Mouse (Mus musculus) left cerebral cortex, postnatal 10 days (tissue): ENCODE data around the gene Vegfb. TPM values are rescaled to one million over a fixed set of nuclear protein-coding genes. Genes with fewer than 3 reads are reported as not detected.

Experiments
- DNase-seq, 2 experiments: peaks; one replicate each; pipeline ENCODE4 v3.0.0; 2021 to 2022; ENCODE audit warnings: low spot score in 2 of 2, mixed read lengths in 1 of 2; ENCODE audit errors: extremely low spot score in 1 of 2
- intact Hi-C: fragments of 180-260 bp; cut with DNase I; formaldehyde crosslinking; loops from one replicate; pipeline ENCODE4 v1.15.1; 2025
- total RNA-seq, 2 experiments: library from RNA; stranded (reverse); gene quantifications; 2 replicates each; pipeline ENCODE4 v1.2.3; 2021

Vegfb gene
- 10 to 100 TPM; 72.6 to 72.8 TPM for total RNA-seq

DNA sequence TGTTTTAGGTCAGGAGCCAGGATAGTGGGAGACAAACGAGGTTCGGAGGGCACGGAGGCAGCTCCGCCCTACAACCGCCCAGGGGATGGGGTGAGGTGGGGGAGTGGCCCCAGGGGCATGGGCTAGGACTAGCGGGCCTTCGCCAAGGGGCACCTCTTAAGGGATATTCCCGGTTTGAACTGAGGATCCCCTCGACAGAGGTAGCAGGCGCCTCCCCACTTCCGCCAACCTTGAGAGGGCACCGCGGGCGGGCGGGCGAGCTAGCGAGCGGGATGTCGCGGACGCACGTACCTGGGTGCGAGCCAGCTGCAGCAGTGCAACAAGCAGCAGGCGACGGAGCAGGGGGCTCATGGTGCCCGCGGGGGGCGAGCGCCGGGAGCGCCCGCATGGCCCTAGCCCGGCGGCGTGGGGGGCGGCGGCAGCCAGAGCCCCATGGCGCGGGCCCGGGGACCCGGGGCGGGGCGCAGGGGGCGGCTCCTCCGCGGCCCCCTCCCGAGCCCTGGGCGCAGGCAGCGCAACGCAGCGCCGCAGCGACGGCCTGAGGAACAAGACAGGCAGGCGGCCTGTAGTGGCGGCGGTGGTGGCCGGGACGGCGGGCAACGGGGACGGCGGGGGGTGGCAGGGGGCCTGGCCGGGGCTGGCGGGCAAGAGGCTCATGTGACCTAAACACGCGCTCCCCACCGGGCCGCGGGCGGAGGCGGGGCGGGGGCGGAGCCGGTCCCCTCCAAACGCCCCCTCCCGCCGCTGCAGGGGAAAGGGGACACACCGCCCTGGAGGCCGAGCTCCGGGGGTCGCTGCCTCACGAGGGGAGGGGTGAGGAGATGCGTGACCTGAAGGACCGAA, at the start of gene Vegfb:
Gene Vegfb (minus strand): TSS at position 591 of the 843 bp plus-strand sequence.
- peak in 1 of 2 experiments; percentile 82 for DNase-seq
- intact Hi-C loops = no loop called here

DNA sequence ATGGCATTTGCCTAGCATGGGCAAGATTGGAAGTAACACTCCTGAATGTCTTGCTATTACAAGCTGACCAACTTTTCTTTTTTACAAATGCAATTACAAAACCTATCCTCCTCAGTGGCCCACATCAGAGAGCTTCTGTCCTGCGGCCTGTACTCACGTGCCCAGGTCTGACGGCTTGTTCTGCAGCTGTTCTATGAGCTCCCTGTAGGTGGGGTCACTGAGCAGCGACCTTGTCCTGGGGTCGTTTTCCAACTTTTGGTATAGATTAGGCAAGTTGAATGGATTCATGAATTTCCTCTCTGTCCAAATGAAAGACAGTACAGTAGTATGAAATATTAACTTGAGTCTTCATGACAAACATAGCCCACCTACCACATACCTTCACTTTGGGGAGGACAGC, 46.6 kb upstream of the Vegfb start:
- DNase-seq = no peak
- intact Hi-C loops = no loop called here

DNA sequence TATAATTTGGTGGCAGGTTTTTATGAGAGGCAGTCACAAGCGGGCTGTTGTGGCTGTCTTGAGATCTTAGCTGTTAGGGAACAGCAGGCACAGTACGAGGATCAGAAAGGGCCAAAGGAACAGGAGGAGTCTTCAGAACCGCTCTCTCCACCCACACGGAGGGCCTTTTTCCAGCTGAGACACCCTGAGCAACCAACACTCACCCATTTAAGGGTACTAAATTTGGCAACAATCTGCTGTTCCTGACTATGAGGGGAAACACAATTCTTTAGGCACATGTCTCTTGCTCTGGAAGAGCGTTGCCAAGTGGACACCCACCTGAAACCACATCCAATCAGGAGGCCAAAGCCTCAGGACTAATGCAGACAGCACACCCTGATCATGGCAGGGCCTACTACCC, 42.1 kb upstream of the Vegfb start:
- no peak for DNase-seq
- intact Hi-C loops = loop anchor here (10.0 kb wide), 1 partner anchor 105 kb away; the partner anchor contains the start of genes Catsperz and Esrra

DNA sequence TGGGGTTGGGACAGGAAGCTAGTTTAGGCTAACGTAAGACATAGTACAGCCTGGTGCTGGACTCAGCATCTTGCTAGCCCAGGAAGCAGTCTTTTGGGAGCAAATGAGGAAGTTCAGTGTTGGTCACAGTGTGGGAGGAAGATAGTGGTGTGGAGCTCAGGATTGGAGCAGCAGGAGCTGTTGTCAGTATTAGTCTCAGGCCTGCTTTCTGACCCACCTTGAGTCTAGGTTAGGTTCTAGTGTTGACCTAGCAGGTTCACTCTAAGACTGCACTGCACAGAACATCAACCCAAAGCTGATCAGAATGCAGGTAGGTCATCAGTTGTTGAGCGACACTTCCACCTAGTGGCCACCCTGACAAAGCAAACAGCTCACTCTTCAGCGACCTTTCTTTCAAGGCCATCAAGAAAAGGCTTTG, 32.8 kb upstream of the Vegfb start:
- intact Hi-C loops = loop anchor here (10.0 kb wide), 1 partner anchor 95 kb away; the partner anchor contains the start of genes Catsperz and Esrra
- DNase-seq = peak in 1 of 2 experiments; percentile 53

DNA sequence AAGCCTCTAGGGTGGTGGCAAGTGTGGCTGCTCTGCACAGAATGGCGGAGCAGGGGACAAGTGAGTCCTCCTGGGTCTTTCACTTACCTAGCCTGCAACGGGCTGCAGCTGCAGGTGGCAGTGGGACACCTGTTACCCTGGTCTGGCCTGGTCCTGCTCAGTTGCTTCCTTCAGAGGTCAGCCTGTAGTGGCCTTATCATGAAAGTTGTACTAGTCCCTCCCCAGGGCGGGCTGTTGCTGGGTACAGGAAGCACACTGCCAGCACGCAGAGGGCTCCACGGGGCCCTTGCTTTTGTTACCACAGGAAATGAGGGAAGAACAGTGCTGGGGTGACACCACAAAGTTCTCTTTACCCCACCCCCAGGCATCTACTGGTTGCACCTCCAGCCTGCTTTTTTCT, 31.7 kb upstream of the Vegfb start, which contains the start of gene Fermt3:
Gene Fermt3 (minus strand): TSS at position 279 of the 400 bp plus-strand sequence.
- intact Hi-C loops = no loop called here
- peak in 1 of 2 experiments; percentile 63 for DNase-seq

DNA sequence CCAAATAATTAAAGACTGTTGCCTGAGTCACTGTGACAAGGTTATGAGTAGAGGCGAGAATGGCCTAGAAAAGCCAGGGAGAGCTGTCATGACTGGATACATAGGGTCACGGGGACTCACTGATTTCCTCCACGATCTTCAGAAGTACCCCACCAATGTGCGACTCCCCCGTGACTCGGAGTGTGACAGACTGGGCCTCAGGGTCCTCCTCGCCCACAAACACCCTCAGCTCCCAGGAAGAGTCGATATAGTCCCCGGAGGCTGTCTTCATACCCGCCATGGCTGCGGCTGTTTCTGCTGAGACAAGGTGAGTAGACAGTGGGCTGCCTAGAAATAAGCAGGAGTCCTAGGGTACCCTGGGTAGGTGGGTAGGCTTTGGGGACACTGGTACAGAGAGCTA, 31.1 kb upstream of the Vegfb start:
- DNase-seq = no peak
- intact Hi-C loops = no loop called here

DNA sequence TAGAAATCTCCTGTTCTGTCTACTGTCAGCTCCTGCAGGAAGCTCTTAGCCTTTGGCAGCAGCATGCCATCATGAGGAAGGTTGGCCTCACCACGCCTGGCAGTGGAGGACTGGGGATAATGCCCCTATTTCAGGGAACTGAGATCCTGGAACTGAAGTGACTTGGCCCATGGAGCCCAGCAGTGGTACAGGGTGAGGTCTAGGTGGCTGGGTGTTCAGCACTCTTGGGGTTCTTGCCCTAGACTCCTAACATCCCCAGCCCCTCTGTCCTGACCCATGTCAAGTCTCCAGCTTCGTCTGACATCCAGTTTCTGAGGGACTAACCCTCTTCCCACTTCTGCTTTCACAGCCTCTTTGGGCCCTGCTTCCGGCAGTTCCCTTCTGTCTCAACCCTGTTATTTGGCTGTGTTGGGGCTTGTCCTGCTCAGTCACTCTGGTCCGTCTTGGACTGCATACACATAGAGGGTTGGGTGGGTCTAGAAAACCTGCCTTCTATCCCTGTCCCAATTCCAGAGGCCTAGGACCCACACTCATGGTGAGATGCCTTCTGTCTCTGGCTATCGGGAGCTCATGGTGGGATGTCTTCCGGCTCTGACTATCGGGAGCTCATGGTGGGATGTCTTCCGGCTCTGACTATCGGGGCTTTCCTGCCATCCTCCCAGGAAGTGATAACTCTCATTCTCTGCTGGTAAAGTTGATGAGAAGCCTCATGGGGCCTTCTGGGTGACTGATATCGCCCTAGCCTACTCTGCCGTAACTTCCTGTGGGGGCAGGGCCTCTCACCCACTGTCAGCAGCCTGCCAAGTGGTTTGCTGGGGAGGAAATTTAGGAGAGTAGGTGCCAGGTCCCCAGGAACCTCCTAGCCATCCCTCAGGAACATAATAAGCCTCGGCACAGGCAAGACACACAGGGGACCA, 30.3 kb upstream of the Vegfb start:
- intact Hi-C loops = no loop called here
- no peak for DNase-seq

DNA sequence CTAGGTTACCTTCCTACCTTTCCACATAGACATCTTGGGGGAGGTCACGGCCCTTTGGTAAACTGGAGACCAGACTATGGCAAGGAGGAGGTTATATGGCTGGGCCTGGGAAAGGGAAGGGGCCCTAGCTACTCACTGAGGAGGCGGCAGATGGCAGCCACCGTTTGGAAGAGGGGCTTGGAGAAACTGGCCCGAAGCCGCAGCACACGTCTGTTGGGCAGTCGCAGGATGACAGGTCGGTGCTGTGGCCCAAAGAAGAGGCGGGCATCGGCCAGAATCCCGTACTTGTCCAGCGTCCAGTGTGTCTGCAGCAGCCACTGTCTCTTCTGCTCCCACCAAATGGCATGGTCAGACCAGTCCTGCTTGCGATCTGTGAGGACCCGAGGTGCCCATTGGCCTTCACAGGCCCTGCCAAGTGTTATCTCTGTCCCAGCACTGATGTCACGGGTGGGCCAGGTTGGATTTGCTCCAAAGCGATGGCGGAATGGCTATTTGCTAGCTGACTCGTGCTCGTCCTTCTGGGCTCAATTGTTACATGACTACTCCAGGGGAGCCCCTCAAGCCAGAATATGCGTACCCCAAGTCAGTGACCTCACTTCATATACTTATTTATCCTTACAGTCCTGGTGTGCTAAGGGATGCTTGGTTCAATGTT, 27.2 kb upstream of the Vegfb start:
- no peak for DNase-seq
- intact Hi-C loops = no loop called here

DNA sequence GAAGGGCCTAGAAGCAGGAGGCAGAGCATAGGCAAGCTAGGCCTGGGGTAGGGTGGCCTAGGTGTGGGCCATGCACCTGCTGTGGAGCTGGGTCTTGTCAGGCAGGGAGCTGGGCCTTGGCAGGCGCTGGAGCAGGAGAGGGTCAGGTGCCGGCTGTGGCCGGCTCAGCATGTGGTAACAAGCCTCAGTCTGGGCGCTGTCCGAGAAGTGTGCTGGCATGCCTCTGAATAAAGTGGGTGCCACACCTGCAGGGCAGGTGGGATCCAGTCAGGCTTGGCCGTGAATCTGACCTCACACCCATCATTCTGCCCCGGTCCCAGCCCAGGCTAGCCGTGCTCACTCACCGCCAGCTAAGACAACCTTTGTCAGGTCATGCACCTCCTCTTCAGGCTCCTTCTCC, 26.5 kb upstream of the Vegfb start:
- intact Hi-C loops = no loop called here
- DNase-seq = no peak

DNA sequence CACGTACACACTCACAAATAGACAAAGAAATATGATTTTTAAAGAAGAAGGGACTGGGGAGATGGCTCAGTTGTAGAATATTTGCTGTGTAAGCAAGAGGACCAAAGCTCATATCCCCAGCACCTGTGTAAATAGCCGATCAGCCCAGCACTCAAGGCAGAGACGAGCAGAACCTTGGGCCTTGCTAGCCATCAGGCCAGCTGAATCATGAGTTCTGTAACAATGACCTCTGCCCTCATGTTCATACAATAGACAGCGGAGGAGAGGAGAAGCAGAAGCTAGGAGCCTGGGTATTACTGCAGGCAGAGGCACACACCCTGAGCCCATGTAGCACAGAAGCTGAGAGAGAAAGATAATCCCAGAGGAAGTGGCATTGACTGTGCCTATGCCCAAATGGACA, 25.0 kb upstream of the Vegfb start:
- intact Hi-C loops = no loop called here

DNA sequence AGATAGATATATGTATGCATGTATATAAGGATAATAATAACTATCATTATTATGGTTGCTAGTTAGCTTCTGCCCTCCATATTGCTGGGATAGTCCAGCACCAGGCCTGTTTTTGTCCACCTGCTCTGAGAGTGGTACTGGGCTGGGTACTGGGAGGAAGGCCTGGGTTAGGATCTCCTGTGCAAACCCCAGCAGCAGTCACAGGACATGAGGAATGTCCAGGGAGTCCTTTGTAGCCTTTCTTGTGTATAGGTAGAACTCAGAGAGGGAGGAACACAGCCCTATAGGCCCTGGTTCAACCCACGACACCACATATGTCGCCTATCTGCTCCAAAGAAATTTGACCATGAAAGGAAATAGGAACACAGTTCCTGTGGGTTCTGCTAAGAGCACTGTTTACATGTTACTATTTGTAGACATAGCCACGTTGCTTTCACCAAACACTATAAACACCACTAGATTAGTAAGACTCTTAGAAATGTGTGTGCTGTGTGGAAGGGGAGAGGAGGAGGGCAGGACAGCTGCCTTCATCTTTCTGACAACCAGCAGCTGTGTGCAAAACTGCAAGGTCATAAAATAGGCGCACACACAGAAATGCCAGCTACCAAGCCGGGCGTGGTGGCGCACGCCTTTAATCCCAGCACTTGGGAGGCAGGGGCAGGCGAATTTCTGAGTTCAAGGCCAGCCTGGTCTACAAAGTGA, 19.6 kb upstream of the Vegfb start:
- DNase-seq = no peak
- intact Hi-C loops = no loop called here

More for the DNA sequence above, 25.0 kb upstream of the Vegfb start:
- no peak for DNase-seq

DNA sequence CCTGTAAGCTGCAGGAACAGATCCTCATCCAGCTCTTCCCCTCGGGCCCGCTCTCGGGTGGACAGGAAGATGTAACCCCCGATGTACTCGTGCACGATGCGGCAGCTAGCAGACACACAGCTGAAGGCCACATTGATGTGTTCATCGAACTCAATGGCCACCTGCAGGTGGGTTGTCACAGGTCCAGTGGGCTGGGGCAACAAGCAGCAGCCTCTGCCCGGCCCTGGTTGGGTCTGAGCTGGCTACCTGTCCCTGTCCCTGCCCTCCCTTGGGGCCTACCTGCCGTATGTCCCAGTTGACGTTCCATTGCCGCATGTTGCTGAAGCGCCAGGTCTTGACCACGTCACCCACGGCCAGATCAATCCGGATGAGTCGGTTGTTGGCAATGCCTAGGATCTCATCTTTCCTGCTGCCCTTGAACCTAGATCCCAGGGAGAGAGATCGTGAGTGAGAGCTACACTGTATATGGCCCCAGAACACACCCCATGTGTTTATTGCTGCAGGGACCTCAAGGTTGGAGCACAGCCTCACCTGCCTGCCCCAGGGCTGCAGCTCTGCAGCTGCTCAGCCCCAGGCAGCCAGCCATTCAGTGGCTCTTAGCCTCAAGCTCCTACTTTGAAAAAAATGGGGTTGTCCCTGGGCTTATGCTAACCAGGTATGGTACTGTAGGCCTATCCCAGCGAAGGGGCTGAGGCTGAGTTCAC, 12.1 kb upstream of the Vegfb start:
- intact Hi-C loops = no loop called here
- no peak for DNase-seq

DNA sequence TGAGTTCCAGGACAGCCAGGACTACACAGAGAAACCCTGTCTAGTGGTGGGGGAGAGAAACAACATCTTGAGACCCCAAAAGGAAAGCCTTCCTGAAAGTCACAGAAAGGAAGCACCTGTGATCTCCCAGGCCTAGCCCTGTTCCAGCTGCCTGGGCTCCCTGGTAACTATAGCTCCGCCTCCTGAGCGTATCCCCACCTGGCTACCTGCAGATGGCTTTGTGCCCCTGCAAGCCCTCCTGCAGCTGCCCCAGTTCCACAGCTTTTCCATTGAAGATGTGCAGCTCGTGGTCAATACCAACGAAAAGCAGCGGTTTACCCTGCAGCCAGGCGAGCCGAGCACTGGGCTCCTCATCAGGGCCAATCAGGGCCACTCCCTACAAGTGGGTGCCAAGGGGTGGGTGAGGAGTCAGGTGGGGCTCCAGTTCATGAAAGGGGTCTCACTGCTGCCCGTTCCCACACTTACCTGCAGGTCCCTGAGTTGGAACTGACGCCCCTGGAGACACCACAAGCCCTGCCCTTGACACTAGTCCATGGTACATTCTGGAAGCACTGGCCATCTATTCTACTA, 10.4 kb upstream of the Vegfb start:
- peak in 1 of 2 experiments; percentile 19 for DNase-seq
- intact Hi-C loops = no loop called here

DNA sequence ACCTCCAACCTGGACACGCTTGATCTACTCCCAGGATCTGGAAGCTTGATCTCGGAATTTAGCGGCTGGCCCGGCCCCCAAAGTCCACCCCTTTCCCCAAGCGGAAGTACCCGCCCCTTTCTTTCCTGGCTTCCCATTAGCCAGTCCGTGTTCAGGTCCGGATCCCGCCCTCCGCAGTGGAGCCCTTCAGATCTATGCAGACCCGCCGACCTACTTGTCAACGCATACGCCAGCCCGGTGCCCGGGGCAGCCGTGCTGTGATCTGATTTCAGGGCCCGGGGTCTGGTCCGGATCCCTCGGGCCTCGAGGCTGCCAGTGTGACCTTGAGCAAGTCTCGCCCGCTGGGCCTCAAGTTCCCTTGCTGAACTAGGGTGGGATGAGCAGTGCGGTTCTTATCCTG, 8.6 kb upstream of the Vegfb start, which contains the start of the genes Nudt22 and Trpt1:
Gene Nudt22 (minus strand): TSS at position 112 of the 400 bp plus-strand sequence.
Gene Trpt1 (plus strand): TSS at position 126 of the 400 bp plus-strand sequence.
- intact Hi-C loops = no loop called here
- peak; percentile 75 to 92 for DNase-seq

DNA sequence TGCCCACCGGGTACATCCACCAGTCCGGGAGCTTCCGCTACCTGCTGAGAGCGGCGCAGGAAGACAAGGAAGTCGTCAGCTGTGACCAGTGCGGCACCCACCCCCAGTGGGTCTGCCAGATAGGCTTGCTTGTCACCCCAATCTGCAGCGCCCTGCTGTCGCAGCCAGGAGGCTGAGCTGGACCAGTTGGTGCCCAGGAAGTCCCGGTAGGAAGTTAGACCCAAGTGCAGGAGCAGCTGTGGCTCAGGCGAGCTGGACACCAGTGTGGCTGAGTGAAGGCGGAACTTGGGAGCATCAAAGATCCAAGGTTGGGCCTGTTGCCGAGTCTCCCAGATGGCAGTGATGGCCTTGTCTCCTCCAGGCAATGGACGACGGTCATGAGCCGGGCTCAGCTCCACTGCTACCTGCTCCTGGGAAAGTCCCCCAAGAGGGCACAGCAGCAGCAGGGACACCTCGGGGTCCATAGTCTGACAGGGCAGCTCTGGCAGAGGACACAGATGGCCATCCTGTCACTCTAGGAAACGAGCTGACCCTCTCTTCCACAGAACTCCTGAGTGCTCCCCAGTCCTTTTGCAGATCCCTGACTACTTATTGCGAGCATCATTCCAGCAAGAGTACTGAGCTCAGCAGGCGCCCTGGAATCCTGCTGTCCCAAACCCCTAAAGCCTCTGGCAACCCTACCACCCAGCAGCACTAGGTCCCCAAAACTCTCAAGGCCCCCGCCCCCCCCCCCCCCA, 8.0 kb upstream of the Vegfb start:
- DNase-seq = no peak
- intact Hi-C loops = no loop called here

DNA sequence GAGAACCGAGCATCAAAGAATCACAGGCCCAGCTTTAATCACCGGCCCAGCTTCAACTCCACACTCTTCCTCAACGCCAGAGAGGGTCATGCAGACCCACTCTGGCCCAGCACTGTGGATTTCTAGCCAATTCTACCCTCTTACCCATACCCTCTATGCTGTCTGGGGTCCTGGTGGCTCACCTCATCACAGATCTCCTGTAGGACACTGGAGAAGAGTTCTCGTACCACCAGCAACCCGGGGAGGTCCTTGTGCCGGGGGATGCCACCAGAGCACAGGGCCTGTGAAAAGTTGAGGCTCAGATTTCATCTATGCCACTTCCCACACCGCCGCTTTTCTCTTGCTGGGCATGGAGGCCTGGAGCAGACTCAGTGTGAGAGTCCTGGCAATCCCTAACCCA, 7.0 kb upstream of the Vegfb start:
- no peak for DNase-seq
- intact Hi-C loops = no loop called here

DNA sequence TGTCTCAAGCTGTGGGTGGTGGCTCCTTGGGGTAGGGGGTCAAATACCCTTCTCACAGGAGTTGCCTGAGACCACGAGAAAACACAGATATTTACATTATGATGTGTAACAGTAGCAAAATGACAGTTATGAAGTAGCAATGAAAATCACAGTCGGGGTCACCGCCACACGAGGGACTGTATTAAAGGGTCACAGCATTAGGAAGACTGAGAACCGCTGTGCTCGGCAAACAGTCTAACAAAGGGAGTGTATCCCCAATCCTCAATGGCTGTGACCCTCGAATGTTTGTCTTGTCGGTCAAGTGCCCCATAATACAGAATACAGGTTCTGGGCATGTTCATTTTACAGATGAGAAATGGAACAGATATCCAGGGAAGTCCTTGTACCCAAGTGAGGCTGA, 6.6 kb upstream of the Vegfb start:
- intact Hi-C loops = no loop called here
- DNase-seq = no peak
